Mouse (Mus musculus) embryonic facial prominence, embryonic 14.5 days (tissue): ENCODE measurements around the gene Arhgef39. TPM values are rescaled to one million over a fixed set of nuclear protein-coding genes. Genes with fewer than 3 reads are reported as not detected.
A peak's percentile ranks its signal among the peaks of the same experiment; 100 is the strongest.
"Not testable (repeated sequence)": the region's sequence is repeated elsewhere in the genome, so short reads cannot be mapped to it uniquely, and the experiment has no call there.

Source experiments
- ATAC-seq: fragments of 200-750 bp; cut with Nextera tagmentation; 2 replicates; pipeline ENCODE4 v1.8.0; 2017; ENCODE audit warnings: low read depth, moderate number of reproducible peaks, moderate TSS enrichment
- DNase-seq: peaks from one replicate; pipeline ENCODE4 v3.0.0-alpha.2; 2015; ENCODE audit warnings: low spot score
- H3K27ac ChIP-seq: fragments of 300-500 bp; sonication (generic); replicated peaks from 2 replicates; pipeline ENCODE4 v1.5.1; 2014; ENCODE audit warnings: low read depth, mild to moderate bottlenecking, low read length, moderate library complexity
- H3K27me3 ChIP-seq: fragments of 300-500 bp; sonication (generic); replicated peaks from 2 replicates; pipeline ENCODE4 v1.6.1; 2014; ENCODE audit warnings: low read length; ENCODE audit not compliant: control insufficient read depth, insufficient read depth
- H3K36me3 ChIP-seq: fragments of 300-500 bp; sonication (generic); 2 replicates; pipeline ENCODE4 v1.6.1; 2014; ENCODE audit warnings: low read length, mixed read lengths; ENCODE audit not compliant: control insufficient read depth, insufficient read depth
- H3K4me1 ChIP-seq: fragments of 300-500 bp; sonication (generic); 2 replicates; pipeline ENCODE4 v1.6.1; 2014; ENCODE audit warnings: antibody characterized with exemption, low read length; ENCODE audit not compliant: control insufficient read depth, insufficient read depth
- H3K4me2 ChIP-seq: fragments of 300-500 bp; sonication (generic); 2 replicates; pipeline ENCODE4 v1.6.1; 2014; ENCODE audit warnings: low read depth, mild to moderate bottlenecking, low read length, moderate library complexity, mixed read lengths
- H3K4me3 ChIP-seq: fragments of 300-500 bp; sonication (generic); 2 replicates; pipeline ENCODE4 v1.5.1; 2014; ENCODE audit warnings: low read depth, mild to moderate bottlenecking, low read length
- H3K9ac ChIP-seq: fragments of 300-500 bp; sonication (generic); 2 replicates; pipeline ENCODE4 v1.6.1; 2014; ENCODE audit warnings: low read depth, mild to moderate bottlenecking, low read length, moderate library complexity, mixed read lengths
- H3K9me3 ChIP-seq: fragments of 300-500 bp; sonication (generic); 2 replicates; pipeline ENCODE4 v1.6.1; 2016; ENCODE audit warnings: low read length; ENCODE audit not compliant: control insufficient read depth
- WGBS: fragments of 180-500 bp; shearing (Covaris S2); extraction: QIAGEN DNeasy Blood & Tissue Kit; methylation state at CpG from one replicate; pipeline ENCODE4 v1.1.7; 2014; 5-methylcytosine and 5-hydroxymethylcytosine counted together
- polyA plus RNA-seq: library from polyadenylated mRNA; unstranded; fragments of >200 nt; fragmentation: Nextera tagmentation; extraction: Ambion mirVana; gene quantifications from 2 replicates; pipeline ENCODE4 v1.2.1, GENCODE M21; 2014

The Arhgef39 gene
- polyA plus RNA-seq, 1 experiment from 2014 or later, result 22.3 TPM

- peak; percentile 99 for ATAC-seq
- WGBS, result 0% methylated on average over 25 of the region's 25 CpGs
These were observed 6.7 kb downstream of the Arhgef39 start, which contains the start of gene Ccdc107 for GRCm38 (mm10) chr4:43492821-43493185. TSS of gene Ccdc107 (plus strand) at chr4:43492900.

GRCm38 (mm10) chr4:43492101-43492820 is 7.2 kb downstream of the Arhgef39 start:
- ATAC-seq (no peak), DNase-seq (no peak)
- peak overlapping the region; percentile 77 for H3K4me3 ChIP-seq
- H3K4me1 ChIP-seq, result peaks cover 4% of the 10 kb centered on the region
- H3K27ac ChIP-seq, result peak overlapping the region; percentile 91
- H3K9me3 ChIP-seq, result no peaks in the 10 kb centered on the region
- peaks cover 11% of the 10 kb centered on the region; the same call in 1 of the 2 replicates for H3K36me3 ChIP-seq
- whole genome bisulfite sequencing, result 44% methylated on average over 12 of the region's 12 CpGs
- H3K27me3 ChIP-seq, result no peaks in the 10 kb centered on the region
- H3K4me2 ChIP-seq, result peak overlapping the region; percentile 70
- peak overlapping the region; percentile 30; the same call in 1 of the 2 replicates for H3K9ac ChIP-seq

More at GRCm38 (mm10) chr4:43492821-43493185, 6.7 kb downstream of the Arhgef39 start, which contains the start of gene Ccdc107:
- no peaks in the 10 kb centered on the region for H3K27me3 ChIP-seq
- peaks cover 15% of the 10 kb centered on the region; the same call in 1 of the 2 replicates for H3K36me3 ChIP-seq
- no peaks in the 10 kb centered on the region for H3K9me3 ChIP-seq
- DNase-seq, result peak; percentile 99
- peak within 1 kb of the TSS; percentile 70 for H3K4me2 ChIP-seq
- H3K4me3 ChIP-seq, result peak within 1 kb of the TSS; percentile 77
- peaks cover 6% of the 10 kb centered on the region for H3K4me1 ChIP-seq
- H3K9ac ChIP-seq, result peak within 1 kb of the TSS; percentile 80
- H3K27ac ChIP-seq, result peak within 1 kb of the TSS; percentile 91

GRCm38 (mm10) chr4:43490801-43491200 is 8.7 kb downstream of the Arhgef39 start:
- ATAC-seq (no peak), DNase-seq (no peak)
- Histone ChIP-seq H3K9ac (no peak overlapping the region), H3K4me1 (peaks cover 4% of the 10 kb centered on the region), H3K4me3 (no peak overlapping the region), H3K27ac (no peak overlapping the region), H3K4me2 (no peak overlapping the region), H3K9me3 (no peaks in the 10 kb centered on the region), H3K27me3 (no peaks in the 10 kb centered on the region), H3K36me3 (no peaks in the 10 kb centered on the region)
- WGBS, result 91% methylated on average over 5 of the region's 5 CpGs

- no peak overlapping the region for H3K9ac ChIP-seq
- no peak overlapping the region for H3K4me3 ChIP-seq
- DNase-seq (no peak), ATAC-seq (no peak)
- no peak overlapping the region for H3K27ac ChIP-seq
- H3K4me1 ChIP-seq, result peaks cover 4% of the 10 kb centered on the region
- H3K9me3 ChIP-seq, result no peaks in the 10 kb centered on the region
- H3K4me2 ChIP-seq, result no peak overlapping the region
- no peaks in the 10 kb centered on the region for H3K36me3 ChIP-seq
- no peaks in the 10 kb centered on the region for H3K27me3 ChIP-seq
- WGBS, result 93% methylated on average over 3 of the region's 3 CpGs
These were observed 9.9 kb downstream of the Arhgef39 start for GRCm38 (mm10) chr4:43489611-43490010.

DNA sequence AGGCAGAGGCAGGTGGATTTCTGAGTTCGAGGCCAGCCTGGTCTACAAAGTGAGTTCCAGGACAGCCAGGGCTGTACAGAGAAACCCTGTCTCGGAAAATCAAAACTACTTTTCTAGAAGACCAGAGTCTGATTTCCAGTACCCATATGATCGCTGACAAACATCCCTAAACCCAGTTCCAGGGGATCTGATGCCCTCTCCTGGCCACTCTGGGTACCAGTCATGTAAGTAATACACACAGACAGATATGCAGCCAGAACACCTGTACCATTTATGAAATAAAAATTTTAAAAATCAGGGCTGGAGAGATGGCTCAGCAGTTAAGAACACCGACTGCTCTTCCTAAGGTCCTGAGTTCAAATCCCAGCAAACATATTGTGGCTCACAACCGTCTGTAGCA is 13.8 kb downstream of the Arhgef39 start:
- not testable (repeated sequence) for H3K4me1 ChIP-seq, H3K27me3 ChIP-seq, H3K27ac ChIP-seq, ATAC-seq, H3K9ac ChIP-seq, H3K36me3 ChIP-seq, H3K4me3 ChIP-seq, H3K9me3 ChIP-seq, DNase-seq, H3K4me2 ChIP-seq
- WGBS, result 87% methylated on average over 5 of the region's 5 CpGs

DNA sequence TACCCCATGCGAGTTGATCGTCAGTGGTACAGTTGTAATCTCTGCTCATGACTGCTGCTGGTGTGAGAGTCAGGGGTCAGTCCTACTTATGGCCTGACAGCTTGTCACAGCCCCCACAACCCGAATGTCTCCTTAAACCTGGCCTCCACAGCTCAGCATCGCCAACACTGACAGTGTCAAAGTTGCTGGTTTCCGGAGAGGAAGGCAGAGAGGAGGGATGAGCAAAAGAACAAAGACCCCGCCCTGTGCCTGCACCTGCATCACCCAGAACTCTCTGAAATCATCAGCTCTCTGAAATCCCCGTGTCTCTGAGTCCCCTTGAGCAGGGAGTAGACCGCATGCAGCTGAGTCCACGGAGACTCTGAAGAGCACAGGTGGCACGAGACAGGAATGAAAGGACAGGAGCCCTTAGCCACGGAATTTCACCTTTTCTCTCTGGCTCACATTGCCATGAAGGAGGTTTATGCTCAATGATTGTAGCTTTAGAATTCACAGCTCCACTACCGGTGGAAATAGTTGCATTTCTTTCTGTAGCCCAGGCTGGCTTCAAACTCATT is 15.9 kb downstream of the Arhgef39 start, which contains the start of gene Sit1:
Gene Sit1 (minus strand): TSS at position 200 of the 557 bp plus-strand sequence.
- 55% methylated on average over 12 of the region's 12 CpGs for WGBS
- Histone ChIP-seq H3K4me3 (no peak within 1 kb of the TSS), H3K27me3 (no peaks in the 10 kb centered on the region), H3K4me1 (no peaks in the 10 kb centered on the region), H3K9me3 (no peaks in the 10 kb centered on the region), H3K36me3 (no peaks in the 10 kb centered on the region), H3K4me2 (no peak within 1 kb of the TSS), H3K27ac (no peak within 1 kb of the TSS), H3K9ac (no peak within 1 kb of the TSS)
- no peak for ATAC-seq
- DNase-seq, result no peak

- H3K4me3 ChIP-seq, result no peak overlapping the region
- H3K36me3 ChIP-seq, result no peaks in the 10 kb centered on the region
- H3K27me3 ChIP-seq, result no peaks in the 10 kb centered on the region
- no peak for ATAC-seq
- H3K27ac ChIP-seq, result no peak overlapping the region
- no peaks in the 10 kb centered on the region for H3K9me3 ChIP-seq
- 62% methylated on average over 9 of the region's 10 CpGs for whole genome bisulfite sequencing
- no peak for DNase-seq
- no peak overlapping the region for H3K9ac ChIP-seq
- no peak overlapping the region for H3K4me2 ChIP-seq
- no peaks in the 10 kb centered on the region for H3K4me1 ChIP-seq
These were observed 16.9 kb downstream of the Arhgef39 start for GRCm38 (mm10) chr4:43482591-43482990.

DNA sequence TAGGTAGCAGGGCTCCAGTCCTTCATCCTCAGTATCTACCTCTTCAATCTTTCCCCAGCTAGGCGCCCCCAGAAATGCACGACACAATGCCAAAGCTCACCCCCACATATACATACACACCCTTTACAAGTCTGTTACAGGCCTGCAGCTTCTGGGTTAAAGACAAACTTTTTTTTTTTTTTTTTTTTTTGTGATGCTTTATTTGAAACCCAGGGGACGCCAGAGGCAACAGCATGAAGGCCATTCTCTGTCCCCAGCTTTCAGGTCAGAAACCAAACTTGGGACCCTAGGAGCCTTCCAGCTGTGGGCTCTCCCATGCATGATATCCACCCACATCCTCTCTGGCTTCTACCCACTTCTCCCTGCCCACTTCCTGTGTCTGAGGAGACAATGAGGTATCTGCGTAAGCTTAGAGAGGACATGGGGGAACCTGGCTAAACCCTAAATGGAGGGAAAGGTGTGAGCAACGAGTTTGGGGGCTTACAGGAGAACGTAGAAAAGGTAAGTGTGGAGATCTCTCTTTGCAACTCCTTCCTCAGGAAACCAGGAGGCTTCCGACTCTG is 17.5 kb downstream of the Arhgef39 start:
- no peak for ATAC-seq
- no peak for DNase-seq

More for the DNA sequence above, 17.5 kb downstream of the Arhgef39 start:
- H3K9ac ChIP-seq, result no peak overlapping the region
- H3K27me3 ChIP-seq, result no peaks in the 10 kb centered on the region
- H3K27ac ChIP-seq, result no peak overlapping the region
- H3K36me3 ChIP-seq, result no peaks in the 10 kb centered on the region
- WGBS, result 66% methylated on average over 7 of the region's 7 CpGs
- H3K4me2 ChIP-seq, result no peak overlapping the region
- H3K4me3 ChIP-seq, result no peak overlapping the region
- no peaks in the 10 kb centered on the region for H3K4me1 ChIP-seq
- H3K9me3 ChIP-seq, result no peaks in the 10 kb centered on the region
